Mouse (Mus musculus) macrophage (primary cell): ENCODE measurements at regions not wholly inside any gene's neighbourhood (a gene's known extent, or its start where the extent isn't known, plus 50 kb on each side); places are given as distances from the start of the nearest gene placed in this dataset.

Experiments
- H3K27ac ChIP-seq: fragments of 350-480 bp; formaldehyde crosslinking; 2 replicates; pipeline ENCODE4 v1.9.0; 2021
- H3K36me3 ChIP-seq: fragments of 350-480 bp; formaldehyde crosslinking; 2 replicates; pipeline ENCODE4 v1.9.0; 2021; ENCODE audit errors: inconsistent target
- H3K4me3 ChIP-seq: fragments of 350-480 bp; formaldehyde crosslinking; 2 replicates; pipeline ENCODE4 v1.9.0; 2021; ENCODE audit errors: inconsistent target
- H3K79me2 ChIP-seq: fragments of 350-480 bp; formaldehyde crosslinking; 2 replicates; pipeline ENCODE4 v1.9.0; 2021; ENCODE audit errors: inconsistent target
- WGBS: methylation state at CpG from one replicate; pipeline ENCODE4 v1.1.7; 2026; ENCODE audit warnings: inconsistent platforms; ENCODE audit not compliant: missing documents; 5-methylcytosine and 5-hydroxymethylcytosine counted together

GRCm38 (mm10) chrX:11567827-11568226 is 240.2 kb downstream of the H2al1j start:
- 84% methylated on average over 5 of the region's 6 CpGs for WGBS
- Histone ChIP-seq H3K4me3 (no peak overlapping the region), H3K79me2 (no peaks in the 10 kb centered on the region), H3K36me3 (no peaks in the 10 kb centered on the region), H3K27ac (no peak overlapping the region)

- Histone ChIP-seq H3K4me3 (no peak overlapping the region), H3K27ac (no peak overlapping the region), H3K36me3 (no peaks in the 10 kb centered on the region), H3K79me2 (no peaks in the 10 kb centered on the region)
- WGBS = 80% methylated on average over 5 of the region's 5 CpGs
Measured at GRCm38 (mm10) chrX:11568262-11568661, 240.6 kb downstream of the H2al1j start.

GRCm38 (mm10) chrX:11574354-11574753 is 246.7 kb downstream of the H2al1j start:
- WGBS = 88% methylated on average over 3 of the region's 3 CpGs
- Histone ChIP-seq H3K79me2 (no peaks in the 10 kb centered on the region), H3K36me3 (no peaks in the 10 kb centered on the region), H3K27ac (no peak overlapping the region), H3K4me3 (no peak overlapping the region)

- 91% methylated on average over 6 of the region's 6 CpGs for WGBS
- Histone ChIP-seq H3K79me2 (no peaks in the 10 kb centered on the region), H3K27ac (no peak overlapping the region), H3K36me3 (no peaks in the 10 kb centered on the region), H3K4me3 (no peak overlapping the region)
Measured at GRCm38 (mm10) chrX:11575571-11575970, 247.9 kb downstream of the H2al1j start.

- Histone ChIP-seq H3K36me3 (no peaks in the 10 kb centered on the region), H3K79me2 (no peaks in the 10 kb centered on the region), H3K27ac (no peak overlapping the region), H3K4me3 (no peak overlapping the region)
- 48% methylated on average over 6 of the region's 8 CpGs for WGBS
Measured at GRCm38 (mm10) chrX:11576287-11576686, 248.7 kb downstream of the H2al1j start.

- Histone ChIP-seq H3K36me3 (no peaks in the 10 kb centered on the region), H3K4me3 (no peak overlapping the region), H3K79me2 (no peaks in the 10 kb centered on the region), H3K27ac (no peak overlapping the region)
- WGBS = 94% methylated on average over 3 of the region's 3 CpGs
Measured at GRCm38 (mm10) chrX:11577294-11577693, 249.7 kb downstream of the H2al1j start.

- 71% methylated on average over 5 of the region's 5 CpGs for WGBS
Measured at GRCm38 (mm10) chrX:11585353-11585752, 257.7 kb downstream of the H2al1j start.

GRCm38 (mm10) chrX:11591391-11592187 is 264.0 kb downstream of the H2al1j start:
- Histone ChIP-seq H3K4me3 (no peak overlapping the region), H3K27ac (no peak overlapping the region), H3K36me3 (no peaks in the 10 kb centered on the region), H3K79me2 (no peaks in the 10 kb centered on the region)
- WGBS = 82% methylated on average over 10 of the region's 10 CpGs

More at GRCm38 (mm10) chrX:11585353-11585752, 257.7 kb downstream of the H2al1j start:
- H3K4me3 ChIP-seq = no peak overlapping the region
- H3K79me2 ChIP-seq = no peaks in the 10 kb centered on the region
- H3K27ac ChIP-seq = no peak overlapping the region
- H3K36me3 ChIP-seq = no peaks in the 10 kb centered on the region

GRCm38 (mm10) chrX:11594542-11594941 is 266.9 kb downstream of the H2al1j start:
- H3K36me3 ChIP-seq = no peaks in the 10 kb centered on the region
- H3K79me2 ChIP-seq = no peaks in the 10 kb centered on the region
- H3K4me3 ChIP-seq = no peak overlapping the region
- H3K27ac ChIP-seq = no peak overlapping the region
- 21% methylated on average over 3 of the region's 3 CpGs for WGBS

GRCm38 (mm10) chrX:11597548-11597947 is 269.9 kb downstream of the H2al1j start:
- H3K27ac ChIP-seq = no peak overlapping the region
- 88% methylated on average over 6 of the region's 7 CpGs for WGBS
- H3K4me3 ChIP-seq = no peak overlapping the region
- H3K36me3 ChIP-seq = no peaks in the 10 kb centered on the region
- H3K79me2 ChIP-seq = no peaks in the 10 kb centered on the region

GRCm38 (mm10) chrX:11614237-11614636 is 286.6 kb downstream of the H2al1j start:
- Histone ChIP-seq H3K36me3 (no peaks in the 10 kb centered on the region), H3K27ac (no peak overlapping the region), H3K4me3 (no peak overlapping the region), H3K79me2 (no peaks in the 10 kb centered on the region)
- WGBS = 46% methylated on average over 6 of the region's 8 CpGs

- Histone ChIP-seq H3K36me3 (no peaks in the 10 kb centered on the region), H3K4me3 (no peak overlapping the region), H3K79me2 (no peaks in the 10 kb centered on the region), H3K27ac (no peak overlapping the region)
- WGBS = 71% methylated on average over 18 of the region's 19 CpGs
Measured at GRCm38 (mm10) chrX:11621045-11621763, 293.6 kb downstream of the H2al1j start.

GRCm38 (mm10) chrX:11626274-11626878 is 298.8 kb downstream of the H2al1j start:
- WGBS = 84% methylated on average over 10 of the region's 10 CpGs
- no peaks in the 10 kb centered on the region for H3K79me2 ChIP-seq
- H3K36me3 ChIP-seq = no peaks in the 10 kb centered on the region
- H3K4me3 ChIP-seq = no peak overlapping the region
- no peak overlapping the region for H3K27ac ChIP-seq

GRCm38 (mm10) chrX:11629362-11629761 is 301.7 kb downstream of the H2al1j start:
- no peak overlapping the region for H3K4me3 ChIP-seq
- H3K79me2 ChIP-seq = no peaks in the 10 kb centered on the region
- H3K36me3 ChIP-seq = no peaks in the 10 kb centered on the region
- no peak overlapping the region for H3K27ac ChIP-seq
- WGBS = 60% methylated on average over 2 of the region's 2 CpGs

GRCm38 (mm10) chrX:11629906-11630305 is 302.3 kb downstream of the H2al1j start:
- no CpG with 5 or more reads among the region's 1 CpGs for WGBS

More at GRCm38 (mm10) chrX:11629906-11630305, 302.3 kb downstream of the H2al1j start:
- Histone ChIP-seq H3K4me3 (no peak overlapping the region), H3K79me2 (no peaks in the 10 kb centered on the region), H3K27ac (no peak overlapping the region), H3K36me3 (no peaks in the 10 kb centered on the region)
